Mouse (Mus musculus) kidney, adult 2 months (tissue): Measurements from ENCODE around the gene Nrip1.

Experiments used
- CTCF ChIP-seq: fragments of 200-500 bp; conservative IDR thresholded peaks from 2 replicates; pipeline ENCODE4 v1.5.1; 2011; ENCODE audit warnings: low read depth, mild to moderate bottlenecking, control low read depth, low read length, moderate library complexity, mixed read lengths; ENCODE audit not compliant: insufficient read depth, insufficient read length
- POLR2A ChIP-seq: fragments of 200-500 bp; IDR thresholded peaks from one replicate; pipeline ENCODE4 v1.6.1; 2011; ENCODE audit warnings: low read depth, low read length, control low read depth

DNA sequence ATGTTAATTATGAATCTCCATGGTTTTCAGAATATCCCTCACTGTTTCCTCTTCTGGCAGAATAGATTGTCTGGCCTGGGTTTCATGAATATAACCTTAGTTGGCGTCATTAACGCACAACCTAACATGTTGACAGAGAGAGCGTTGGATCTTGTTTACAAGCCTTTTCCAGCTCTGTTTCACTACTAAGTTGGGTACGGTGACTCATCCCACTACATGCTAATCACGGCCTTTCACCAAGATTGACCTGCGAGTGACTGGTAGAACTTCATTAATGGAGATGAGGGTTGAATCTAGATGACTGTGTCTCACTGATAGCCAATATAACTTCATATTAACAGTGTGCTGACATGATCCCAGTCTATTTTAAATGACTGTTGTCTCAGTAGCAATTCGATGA, 32.7 kb upstream of the Nrip1 start:
- TF ChIP-seq POLR2A, result no peak
- no peak for TF ChIP-seq CTCF
